Mouse (Mus musculus) olfactory bulb, adult 2 months (tissue): ENCODE measurements around the gene Idh1.

Source experiments
- CTCF ChIP-seq: fragments of 200-500 bp; IDR thresholded peaks from 2 replicates; pipeline ENCODE4 v1.5.1; 2012; ENCODE audit warnings: low read depth, mild to moderate bottlenecking, low read length, moderate library complexity; ENCODE audit not compliant: insufficient read depth
- POLR2A ChIP-seq: fragments of 200-500 bp; IDR thresholded peaks from 2 replicates; pipeline ENCODE4 v1.6.1; 2012; ENCODE audit warnings: mild to moderate bottlenecking, low read depth, low read length, moderate library complexity; ENCODE audit not compliant: insufficient read depth

GRCm38 (mm10) chr1:65171579-65171978 is 14.7 kb downstream of the Idh1 start:
- TF ChIP-seq CTCF (no peak), POLR2A (no peak)
